Mouse (Mus musculus) heart, adult 8-10 months (tissue): ENCODE measurements around the gene Gm49630. TPM values are rescaled to one million over a fixed set of nuclear protein-coding genes. Genes with fewer than 3 reads are reported as not detected.
"Not testable (repeated sequence)": the region's sequence is repeated elsewhere in the genome, so short reads cannot be mapped to it uniquely, and the experiment has no call there.

Experiments
- DNase-seq: peaks from one replicate; pipeline ENCODE4 v3.0.0; 2022; ENCODE audit warnings: low spot score
- total RNA-seq, 4 experiments: library from RNA; stranded (reverse); gene quantifications; 2 replicates each; pipeline ENCODE4 v1.2.4; 2022

Gene Gm49630
- not detected for total RNA-seq

DNA sequence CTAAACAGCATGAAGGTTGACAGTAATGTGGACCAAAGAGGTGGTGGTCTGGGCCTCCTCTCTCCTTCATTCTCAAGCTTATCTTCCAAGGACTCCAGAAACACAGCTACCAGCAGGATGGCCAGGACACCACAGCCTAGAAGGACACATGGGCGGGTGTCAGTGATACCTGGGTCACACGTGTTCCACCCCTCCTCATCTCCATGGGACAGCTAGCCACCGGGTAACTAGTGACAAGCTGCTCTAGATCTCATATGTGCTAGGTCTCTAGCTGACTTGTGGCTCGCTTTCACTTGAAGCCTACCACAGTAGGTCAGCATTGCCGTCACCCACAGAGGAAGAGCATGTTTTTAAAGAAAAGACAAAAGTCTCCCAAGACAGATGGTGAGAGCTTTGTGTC is at the start of gene Gm49630:
Gene Gm49630, minus strand, starts transcription at position 101 of the 400 bp plus-strand sequence.
- DNase-seq: not testable (repeated sequence)

DNA sequence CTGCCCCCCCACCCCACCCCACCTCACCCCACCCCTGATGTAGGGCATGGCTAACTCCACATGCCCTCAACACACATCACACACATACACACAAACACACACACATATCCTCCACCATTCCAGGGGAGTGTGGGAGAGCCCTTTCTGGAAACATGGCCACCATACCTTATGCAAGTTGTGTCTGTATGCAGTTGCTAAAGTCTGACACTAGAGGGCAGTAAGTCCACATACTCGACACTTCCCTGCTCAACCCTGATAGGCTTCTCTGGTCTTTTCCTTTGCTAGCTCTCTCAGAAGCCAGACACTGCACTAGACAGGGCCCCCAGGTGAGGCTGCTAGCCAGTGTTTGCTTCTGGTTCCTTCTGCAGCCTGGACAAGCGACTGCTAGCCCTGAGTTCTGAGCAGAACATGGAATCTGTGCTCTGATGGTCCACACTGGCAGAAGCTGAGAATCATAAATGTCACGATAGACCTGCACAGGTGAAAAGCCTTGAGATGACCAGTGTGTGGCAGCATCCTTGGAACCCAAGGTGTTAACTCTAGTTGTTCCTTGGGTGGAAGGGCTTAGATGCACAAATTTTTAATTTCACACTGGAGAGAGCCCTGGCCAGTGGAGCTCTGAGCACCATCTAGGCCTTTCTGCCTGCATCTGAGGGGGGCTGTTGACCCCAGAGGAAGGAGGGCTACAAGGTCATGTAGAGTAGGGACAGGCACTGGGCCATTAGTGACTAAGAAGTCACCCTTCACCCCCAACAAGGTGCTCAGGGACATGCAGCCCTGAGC is 48.6 kb upstream of the Gm49630 start:
- DNase-seq: not testable (repeated sequence)

- not testable (repeated sequence) for DNase-seq
Observed at GRCm38 (mm10) chr17:7414601-7415310, 43.0 kb upstream of the Gm49630 start.

DNA sequence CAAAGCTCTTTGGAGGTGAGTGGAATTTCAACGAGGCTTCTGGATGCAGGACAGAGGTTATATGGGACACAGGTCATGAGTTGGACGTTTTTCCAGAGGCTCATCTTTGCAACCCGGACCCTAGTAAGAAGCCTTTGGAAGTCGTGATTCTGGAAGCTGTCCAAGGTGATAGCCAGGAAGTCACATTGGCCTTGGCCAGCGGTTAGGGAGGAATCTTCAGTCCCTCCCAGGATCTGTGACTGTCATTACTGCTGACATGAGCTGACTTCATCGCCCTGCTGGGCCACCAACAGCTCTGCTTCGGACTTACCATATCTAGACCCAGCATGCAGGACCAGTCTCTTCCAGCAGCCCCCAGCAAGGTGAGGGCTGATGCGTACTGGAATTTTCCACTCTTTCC is 41.6 kb upstream of the Gm49630 start:
- DNase-seq: not testable (repeated sequence)

DNA sequence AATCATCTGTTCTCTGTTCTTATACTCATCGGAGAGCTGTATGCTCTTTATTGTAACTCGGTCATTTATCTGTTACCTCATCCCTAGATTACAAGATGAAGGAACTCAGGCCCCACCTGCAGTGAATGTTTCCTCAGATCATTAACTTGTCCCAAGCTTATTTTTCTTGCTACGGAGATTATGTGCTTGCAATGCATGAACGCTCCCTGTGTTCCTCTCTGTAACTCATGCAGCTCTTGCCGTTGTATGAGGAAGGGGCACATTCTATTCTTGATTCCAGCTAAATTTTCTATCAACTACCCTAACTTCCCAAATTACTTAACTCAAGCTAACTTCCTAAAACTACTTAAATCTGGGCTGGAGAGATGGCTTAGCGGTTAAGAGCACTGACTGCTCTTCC is 28.0 kb upstream of the Gm49630 start:
- DNase-seq: not testable (repeated sequence)

- not testable (repeated sequence) for DNase-seq
Observed at GRCm38 (mm10) chr17:7398198-7398847, 26.5 kb upstream of the Gm49630 start.

DNA sequence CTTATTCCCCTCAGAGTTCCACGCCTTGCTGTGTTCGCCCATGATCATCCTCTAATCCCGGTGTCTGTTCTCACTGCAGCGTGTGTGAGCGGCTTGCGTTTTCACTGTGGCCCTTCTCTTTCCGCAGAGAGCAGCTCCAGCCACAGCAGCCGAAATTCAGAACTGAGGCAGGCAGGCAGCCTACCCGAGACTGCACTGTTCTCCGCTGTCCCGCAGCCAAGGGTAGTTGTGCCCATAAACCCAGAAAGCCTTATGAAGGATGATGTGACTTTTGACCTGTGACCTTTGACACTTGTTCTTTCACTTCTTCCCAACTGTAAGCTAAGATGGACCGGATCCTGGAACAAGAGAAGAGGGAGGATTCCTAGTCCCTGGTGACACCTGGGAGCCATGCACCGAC is 25.3 kb upstream of the Gm49630 start:
- DNase-seq: not testable (repeated sequence)

DNA sequence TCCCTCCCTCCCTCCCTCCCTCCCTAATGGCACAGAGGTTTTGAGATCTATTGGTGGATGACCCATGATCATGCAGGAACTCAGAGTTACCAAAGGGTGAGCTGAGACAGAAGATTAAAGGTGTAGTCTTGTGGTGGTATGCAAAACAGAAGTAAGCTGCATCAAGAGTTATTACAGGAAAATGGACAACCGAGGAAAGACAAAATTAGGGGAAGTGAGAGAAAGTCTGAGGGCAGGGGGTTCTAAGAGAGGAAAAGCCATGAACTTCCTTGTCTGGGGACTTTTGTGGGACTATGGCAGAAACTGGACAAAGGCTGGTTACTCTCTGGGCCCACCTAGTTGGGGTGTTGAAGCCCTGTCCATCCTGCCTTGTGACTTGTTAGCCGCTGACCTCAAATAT is 24.5 kb upstream of the Gm49630 start:
- DNase-seq: not testable (repeated sequence)

GRCm38 (mm10) chr17:7395671-7396070 is 23.9 kb upstream of the Gm49630 start:
- DNase-seq: not testable (repeated sequence)

DNA sequence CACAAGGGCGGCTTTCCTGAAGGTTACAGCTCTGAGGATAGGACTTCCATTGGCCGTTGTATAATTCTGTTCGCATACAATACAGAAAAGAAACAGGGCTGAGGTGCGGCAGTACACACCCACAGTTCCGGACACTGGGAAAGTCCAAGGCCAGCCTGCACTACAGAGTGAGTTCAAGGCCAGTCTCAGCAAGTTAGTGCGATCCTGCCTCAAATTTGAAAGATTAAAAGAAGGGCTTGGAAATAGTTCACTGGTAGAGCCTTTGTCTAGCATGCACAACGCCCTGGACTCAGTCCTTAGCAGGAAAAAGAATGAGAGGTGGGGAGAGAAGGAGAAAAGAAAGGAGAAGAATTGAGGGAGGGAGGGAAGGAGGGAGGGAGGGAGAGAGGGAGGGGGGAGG is 23.3 kb upstream of the Gm49630 start:
- DNase-seq: not testable (repeated sequence)

- not testable (repeated sequence) for DNase-seq
Observed at GRCm38 (mm10) chr17:7389898-7390297, 18.1 kb upstream of the Gm49630 start.

DNA sequence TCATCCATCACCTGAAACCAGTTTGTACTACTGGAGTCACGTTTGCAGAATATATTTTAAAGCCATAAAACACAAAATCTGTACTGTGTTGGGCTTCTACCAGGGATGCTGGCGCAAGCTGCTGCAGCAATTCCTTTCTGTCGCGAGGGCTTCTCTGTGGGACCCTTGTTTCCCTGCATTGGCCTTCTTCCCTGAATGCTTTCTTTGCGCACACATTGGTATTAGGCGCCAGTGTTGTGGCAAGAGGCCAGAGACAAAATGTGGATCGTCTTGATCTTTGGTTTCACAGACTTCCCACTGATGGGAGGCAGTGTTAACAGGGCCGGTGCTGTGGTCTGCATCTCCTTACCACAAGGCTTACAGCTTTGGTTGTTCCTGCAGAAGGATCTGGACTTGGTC is 17.2 kb upstream of the Gm49630 start:
- not testable (repeated sequence) for DNase-seq

DNA sequence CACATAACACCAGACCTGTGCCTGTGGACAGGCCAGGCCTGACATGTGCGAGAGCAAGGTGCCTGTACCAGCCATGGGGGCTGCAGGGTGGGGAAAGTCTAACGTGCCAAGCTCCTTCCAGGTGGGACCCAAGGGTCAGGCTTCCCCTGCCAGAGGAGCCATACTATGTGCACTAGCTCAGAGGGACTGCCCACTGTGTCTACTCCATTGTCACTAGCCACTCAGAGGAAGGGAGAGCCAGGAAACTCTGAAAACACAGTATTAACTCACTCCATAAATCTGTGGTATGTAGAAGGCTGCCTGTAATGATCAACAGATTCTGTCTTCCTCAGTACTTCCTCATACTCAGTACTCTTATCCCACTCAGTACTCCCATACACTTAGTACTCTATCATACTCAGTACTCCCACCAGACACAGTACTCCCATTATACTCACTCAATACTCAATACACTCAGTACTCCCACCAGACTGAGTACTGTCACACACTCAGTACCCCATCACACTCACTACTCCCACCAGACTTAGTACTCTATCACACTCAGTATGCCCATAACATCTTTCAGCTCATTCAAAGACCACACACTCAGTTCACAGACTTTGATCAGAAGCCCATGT is 16.7 kb upstream of the Gm49630 start:
- DNase-seq: not testable (repeated sequence)

DNA sequence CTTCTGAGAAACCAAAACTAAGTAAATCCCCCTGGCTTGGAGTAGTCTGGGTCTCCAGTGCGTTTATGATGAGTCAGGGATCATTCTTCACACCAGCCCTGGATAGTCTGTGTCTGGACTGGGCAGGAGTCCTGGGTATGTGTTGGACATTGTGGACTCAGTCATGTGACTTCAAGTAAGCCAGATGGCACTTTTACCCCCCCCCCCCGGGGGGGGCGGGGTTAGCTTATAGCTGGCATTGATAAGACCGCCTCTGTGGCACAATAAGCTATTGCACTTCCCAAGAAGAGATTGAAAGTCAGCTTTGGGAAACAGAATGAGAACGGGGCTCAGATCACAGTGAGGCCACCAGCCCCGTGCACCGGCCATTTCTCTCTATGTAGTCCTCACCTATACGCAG is 14.2 kb upstream of the Gm49630 start:
- DNase-seq: not testable (repeated sequence)

- not testable (repeated sequence) for DNase-seq
Observed at GRCm38 (mm10) chr17:7385364-7385763, 13.6 kb upstream of the Gm49630 start, which contains the start of gene Unc93a2. Unc93a2 (minus strand) TSS chr17:7385464.

GRCm38 (mm10) chr17:7383167-7384143 is 11.7 kb upstream of the Gm49630 start:
- DNase-seq: not testable (repeated sequence)

DNA sequence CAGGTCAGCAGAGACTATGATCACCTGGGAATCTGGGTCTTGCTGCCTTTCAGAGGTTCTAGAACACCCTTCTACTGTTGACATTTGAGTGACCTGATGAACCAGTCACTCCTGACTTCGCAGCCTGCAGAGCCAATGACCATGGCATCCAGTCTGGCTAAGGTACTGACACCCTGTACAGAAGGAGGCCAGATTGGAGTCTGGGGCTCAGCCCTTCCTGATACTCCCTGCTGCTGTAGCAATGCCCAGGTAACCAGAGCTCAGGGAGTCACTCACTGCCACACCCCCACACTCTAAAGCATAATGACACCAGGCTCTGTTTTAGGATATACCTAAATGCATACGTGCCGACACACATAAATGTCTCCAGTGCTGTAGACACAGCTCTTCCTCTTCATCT is 10.9 kb upstream of the Gm49630 start:
- not testable (repeated sequence) for DNase-seq

DNA sequence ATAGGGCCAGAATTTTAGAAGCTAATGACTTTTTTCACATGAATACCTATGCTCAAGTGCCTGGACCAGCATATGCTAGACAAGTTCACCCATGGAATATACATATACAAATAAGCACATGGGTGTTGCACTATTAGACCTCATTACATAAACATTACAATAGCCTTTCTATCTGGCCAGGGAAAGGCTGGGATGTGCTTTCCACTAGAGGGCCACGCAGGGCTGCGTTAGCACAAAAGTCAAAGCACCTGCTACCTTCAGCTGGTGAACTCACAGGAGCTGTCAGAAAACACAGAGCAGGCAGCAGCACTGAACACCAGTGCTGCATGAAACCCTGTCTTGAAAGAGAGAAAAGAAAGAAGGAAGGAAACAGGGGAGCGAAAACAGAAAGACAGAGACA is 6.1 kb upstream of the Gm49630 start:
- not testable (repeated sequence) for DNase-seq

GRCm38 (mm10) chr17:7376951-7377700 is 5.3 kb upstream of the Gm49630 start:
- not testable (repeated sequence) for DNase-seq

GRCm38 (mm10) chr17:7369401-7369800 is 2.4 kb downstream of the Gm49630 start:
- not testable (repeated sequence) for DNase-seq
